Mouse (Mus musculus): Measurements from ENCODE around the gene Man2b2. TPM values are rescaled to one million over a fixed set of nuclear protein-coding genes. Genes with fewer than 3 reads are reported as not detected.

Man2b2 gene
- polyA plus RNA-seq, 1 experiment from 2014 or later, result 13.4 TPM

DNA sequence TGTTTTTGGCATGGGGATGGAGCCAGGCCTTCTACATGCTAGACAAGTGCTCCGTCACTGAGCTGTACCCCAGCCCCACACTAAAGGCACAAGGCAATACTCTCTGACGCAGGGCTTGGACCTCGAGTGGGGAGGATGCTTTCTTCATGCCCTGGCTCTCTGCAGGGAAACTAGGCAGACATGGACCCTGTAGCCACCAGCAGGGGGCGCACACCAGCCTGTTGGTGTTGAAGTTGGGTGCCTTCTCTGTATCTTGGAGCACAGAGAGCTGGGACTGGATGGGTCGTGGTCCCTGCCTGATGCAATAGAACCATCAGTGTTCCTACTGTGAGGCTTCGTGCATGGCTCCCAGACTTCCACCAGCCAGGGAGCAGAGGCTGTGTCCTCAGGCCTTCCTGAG lies 10.3 kb downstream of the Man2b2 start:
- H3K27ac ChIP-seq (ENCODE audit: low read length), result no peak overlapping the region

DNA sequence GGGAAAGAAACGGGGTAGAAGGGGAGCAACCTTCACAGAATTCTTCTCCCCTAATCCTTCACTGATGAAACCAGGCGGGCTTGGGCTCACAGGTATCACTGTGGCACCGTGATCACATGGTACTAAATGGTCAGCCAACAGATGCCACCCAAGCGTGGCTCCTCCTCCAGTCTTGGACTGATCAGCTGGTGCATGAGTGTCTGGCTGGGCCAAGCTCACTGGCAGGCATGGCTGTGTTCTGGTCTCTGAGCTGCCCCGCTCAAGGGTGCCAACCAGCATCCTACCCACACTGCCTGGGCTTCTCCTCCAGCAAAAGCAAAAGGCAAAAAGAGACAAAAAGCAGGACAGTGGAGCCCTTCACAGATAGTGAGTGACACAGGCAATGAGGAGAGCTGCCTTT lies 10.7 kb downstream of the Man2b2 start:
- Histone ChIP-seq H3K4me1 (ENCODE audit: control insufficient read depth, insufficient read depth, low read length) (no peaks in the 10 kb centered on the region), H3K27me3 (ENCODE audit: control insufficient read depth, insufficient read depth, low read length) (no peaks in the 10 kb centered on the region), H3K27ac (ENCODE audit: low read length) (no peak overlapping the region), H3K4me3 (ENCODE audit: low read depth, low read length) (no peak overlapping the region), H3K9me3 (ENCODE audit: control insufficient read depth, low read depth, low read length) (no peaks in the 10 kb centered on the region), H3K4me2 (replicated peaks; ENCODE audit: low read depth, low read length) (no peak overlapping the region), H3K36me3 (ENCODE audit: control insufficient read depth, insufficient read depth, low read length) (no peaks in the 10 kb centered on the region; the same call in 1 of the 2 replicates), H3K9ac (replicated peaks; ENCODE audit: low read depth, low read length) (no peak overlapping the region)
- 91% methylated on average over 5 of the region's 5 CpGs for WGBS
- ATAC-seq (ENCODE audit: insufficient number of reproducible peaks, insufficient read depth, low FRiP score, low read depth), result no peak

More for the DNA sequence above, 10.3 kb downstream of the Man2b2 start:
- no peaks in the 10 kb centered on the region for H3K4me1 ChIP-seq (ENCODE audit: control insufficient read depth, insufficient read depth, low read length)
- no peak overlapping the region for H3K4me3 ChIP-seq (ENCODE audit: low read depth, low read length)
- no peak overlapping the region for H3K9ac ChIP-seq (replicated peaks; ENCODE audit: low read depth, low read length)
- H3K36me3 ChIP-seq (ENCODE audit: control insufficient read depth, insufficient read depth, low read length), result no peaks in the 10 kb centered on the region; the same call in 1 of the 2 replicates
- no peak overlapping the region for H3K4me2 ChIP-seq (replicated peaks; ENCODE audit: low read depth, low read length)
- H3K9me3 ChIP-seq (ENCODE audit: control insufficient read depth, low read depth, low read length), result no peaks in the 10 kb centered on the region
- ATAC-seq (ENCODE audit: insufficient number of reproducible peaks, insufficient read depth, low FRiP score, low read depth), result no peak
- H3K27me3 ChIP-seq (ENCODE audit: control insufficient read depth, insufficient read depth, low read length), result no peaks in the 10 kb centered on the region
- 49% methylated on average over 6 of the region's 6 CpGs for WGBS

DNA sequence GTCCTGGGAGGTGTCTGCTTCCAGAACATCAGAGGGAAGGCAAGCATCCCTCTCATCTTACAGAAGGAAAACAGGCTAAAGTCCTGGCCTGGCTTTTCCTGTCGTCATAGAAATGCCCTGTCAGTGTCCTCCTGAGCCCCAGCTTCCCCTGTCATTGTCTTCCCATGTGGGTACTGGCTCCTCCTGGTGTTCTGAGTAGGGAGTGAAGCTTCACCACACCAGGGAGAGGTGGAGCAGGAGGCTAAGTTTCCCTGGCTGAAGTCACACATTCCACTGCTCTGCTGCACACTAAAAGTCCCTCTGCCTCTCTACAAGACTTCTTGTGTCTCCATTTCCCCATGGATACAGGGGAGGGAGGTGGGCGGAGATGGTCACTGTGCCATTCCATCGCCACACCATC lies 12.7 kb downstream of the Man2b2 start:
- WGBS, result 69% methylated on average over 3 of the region's 3 CpGs

DNA sequence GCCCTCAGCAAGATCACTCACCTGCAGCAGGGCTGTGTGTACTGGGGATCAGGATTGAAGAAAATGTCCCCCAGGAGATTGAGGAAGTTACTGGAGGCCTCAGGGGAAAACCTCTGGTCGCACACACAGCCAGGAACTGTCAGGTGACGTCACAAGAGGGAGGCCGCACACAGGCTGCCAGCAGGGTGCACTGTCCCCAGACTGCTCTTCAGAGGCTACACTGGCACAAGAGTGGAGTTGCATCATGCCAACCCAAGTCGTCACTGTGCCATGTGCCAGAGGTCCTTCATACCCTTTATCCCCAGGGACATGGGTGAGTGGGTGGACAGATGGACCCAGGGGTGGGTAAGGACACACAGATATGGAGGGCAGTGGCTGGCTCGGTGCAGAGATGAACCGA lies 15.9 kb downstream of the Man2b2 start:
- Histone ChIP-seq H3K4me2 (replicated peaks; ENCODE audit: low read depth, low read length) (no peak overlapping the region), H3K4me1 (ENCODE audit: control insufficient read depth, insufficient read depth, low read length) (no peaks in the 10 kb centered on the region), H3K9ac (replicated peaks; ENCODE audit: low read depth, low read length) (no peak overlapping the region), H3K9me3 (ENCODE audit: control insufficient read depth, low read depth, low read length) (no peaks in the 10 kb centered on the region), H3K36me3 (ENCODE audit: control insufficient read depth, insufficient read depth, low read length) (no peaks in the 10 kb centered on the region; the same call in 1 of the 2 replicates), H3K27ac (ENCODE audit: low read length) (no peak overlapping the region), H3K27me3 (ENCODE audit: control insufficient read depth, insufficient read depth, low read length) (no peaks in the 10 kb centered on the region), H3K4me3 (ENCODE audit: low read depth, low read length) (no peak overlapping the region)
- ATAC-seq (ENCODE audit: insufficient number of reproducible peaks, insufficient read depth, low FRiP score, low read depth), result no peak
- 78% methylated on average over 6 of the region's 6 CpGs for WGBS

More for the DNA sequence above, 12.7 kb downstream of the Man2b2 start:
- no peaks in the 10 kb centered on the region for H3K27me3 ChIP-seq (ENCODE audit: control insufficient read depth, insufficient read depth, low read length)
- H3K4me3 ChIP-seq (ENCODE audit: low read depth, low read length), result no peak overlapping the region
- no peaks in the 10 kb centered on the region; the same call in 1 of the 2 replicates for H3K36me3 ChIP-seq (ENCODE audit: control insufficient read depth, insufficient read depth, low read length)
- H3K4me1 ChIP-seq (ENCODE audit: control insufficient read depth, insufficient read depth, low read length), result no peaks in the 10 kb centered on the region
- no peak overlapping the region for H3K9ac ChIP-seq (replicated peaks; ENCODE audit: low read depth, low read length)
- no peak overlapping the region for H3K27ac ChIP-seq (ENCODE audit: low read length)
- ATAC-seq (ENCODE audit: insufficient number of reproducible peaks, insufficient read depth, low FRiP score, low read depth), result no peak
- H3K9me3 ChIP-seq (ENCODE audit: control insufficient read depth, low read depth, low read length), result no peaks in the 10 kb centered on the region
- H3K4me2 ChIP-seq (replicated peaks; ENCODE audit: low read depth, low read length), result no peak overlapping the region

DNA sequence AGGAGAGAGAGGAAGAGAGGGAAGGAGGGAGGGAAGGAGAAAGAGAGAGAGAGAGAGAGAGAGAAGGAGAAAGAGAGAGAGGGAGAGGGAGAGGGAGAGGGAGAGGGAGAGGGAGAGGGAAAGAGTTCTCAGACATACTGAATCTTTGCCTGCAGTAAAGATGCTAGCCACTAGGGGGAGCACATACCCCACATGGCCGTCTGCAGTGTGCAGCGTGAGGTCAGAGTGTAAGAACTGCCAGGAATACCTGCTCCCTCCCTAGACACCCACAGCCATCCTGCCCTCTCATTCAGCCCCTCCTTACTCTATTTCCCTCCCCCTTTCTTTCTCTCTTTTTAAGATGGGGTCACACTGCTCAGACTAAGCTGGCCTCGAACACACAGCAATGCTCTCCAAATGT lies 19.0 kb downstream of the Man2b2 start:
- WGBS, result 28% methylated on average over 3 of the region's 3 CpGs
- Histone ChIP-seq H3K4me1 (ENCODE audit: control insufficient read depth, insufficient read depth, low read length) (no peaks in the 10 kb centered on the region), H3K4me2 (replicated peaks; ENCODE audit: low read depth, low read length) (no peak overlapping the region), H3K27ac (ENCODE audit: low read length) (no peak overlapping the region), H3K36me3 (ENCODE audit: control insufficient read depth, insufficient read depth, low read length) (no peaks in the 10 kb centered on the region; the same call in 1 of the 2 replicates), H3K4me3 (ENCODE audit: low read depth, low read length) (no peak overlapping the region), H3K27me3 (ENCODE audit: control insufficient read depth, insufficient read depth, low read length) (no peaks in the 10 kb centered on the region), H3K9ac (replicated peaks; ENCODE audit: low read depth, low read length) (no peak overlapping the region), H3K9me3 (ENCODE audit: control insufficient read depth, low read depth, low read length) (no peaks in the 10 kb centered on the region)
- no peak for ATAC-seq (ENCODE audit: insufficient number of reproducible peaks, insufficient read depth, low FRiP score, low read depth)

DNA sequence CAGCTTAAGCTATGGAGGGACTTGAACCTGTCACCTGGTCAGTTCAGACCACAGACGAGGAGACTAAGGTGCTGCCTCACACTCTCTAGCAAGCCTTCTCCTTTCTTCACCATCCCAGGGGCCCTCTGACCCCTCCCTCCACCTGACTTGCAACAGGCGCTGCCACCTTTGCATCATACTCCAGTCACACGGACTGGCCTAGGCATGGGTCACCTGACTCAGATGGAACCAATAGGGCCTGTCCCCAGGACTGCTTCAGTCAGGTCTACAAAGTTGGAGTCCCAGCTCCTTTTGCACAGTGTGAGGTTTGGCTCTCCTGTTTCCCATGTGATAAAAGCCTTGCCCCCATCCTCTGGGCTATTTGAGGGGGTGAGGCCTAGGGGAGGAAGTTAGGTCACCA lies 19.8 kb downstream of the Man2b2 start:
- ATAC-seq (ENCODE audit: insufficient number of reproducible peaks, insufficient read depth, low FRiP score, low read depth), result no peak
- Histone ChIP-seq H3K27ac (ENCODE audit: low read length) (no peak overlapping the region), H3K4me2 (replicated peaks; ENCODE audit: low read depth, low read length) (no peak overlapping the region), H3K36me3 (ENCODE audit: control insufficient read depth, insufficient read depth, low read length) (no peaks in the 10 kb centered on the region; the same call in 1 of the 2 replicates), H3K4me1 (ENCODE audit: control insufficient read depth, insufficient read depth, low read length) (no peaks in the 10 kb centered on the region), H3K4me3 (ENCODE audit: low read depth, low read length) (no peak overlapping the region), H3K9ac (replicated peaks; ENCODE audit: low read depth, low read length) (no peak overlapping the region), H3K9me3 (ENCODE audit: control insufficient read depth, low read depth, low read length) (no peaks in the 10 kb centered on the region), H3K27me3 (ENCODE audit: control insufficient read depth, insufficient read depth, low read length) (no peaks in the 10 kb centered on the region)
- WGBS, result 73% methylated on average over 3 of the region's 3 CpGs

DNA sequence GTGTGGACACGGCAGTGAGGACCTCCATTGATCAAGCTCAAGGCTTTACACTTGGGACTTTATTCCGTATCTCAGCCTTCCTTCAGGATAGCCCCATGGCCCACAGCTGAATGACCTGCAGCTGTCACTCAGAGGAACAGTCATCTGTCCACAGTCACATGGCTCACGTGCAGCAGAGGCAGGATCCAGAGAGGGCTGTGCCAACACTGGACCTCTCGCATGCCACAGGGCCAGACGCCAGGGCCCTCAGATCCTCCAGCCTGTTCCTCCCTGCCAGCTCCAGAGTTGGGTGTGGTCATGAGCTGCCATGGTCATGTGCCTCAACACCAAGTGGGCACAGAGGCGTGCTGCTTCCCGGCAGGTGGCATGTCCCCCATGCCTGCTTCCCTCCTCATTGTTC lies 21.3 kb downstream of the Man2b2 start:
- Histone ChIP-seq H3K27me3 (ENCODE audit: control insufficient read depth, insufficient read depth, low read length) (no peaks in the 10 kb centered on the region), H3K9me3 (ENCODE audit: control insufficient read depth, low read depth, low read length) (no peaks in the 10 kb centered on the region), H3K4me2 (replicated peaks; ENCODE audit: low read depth, low read length) (no peak overlapping the region), H3K27ac (ENCODE audit: low read length) (no peak overlapping the region), H3K4me1 (ENCODE audit: control insufficient read depth, insufficient read depth, low read length) (no peaks in the 10 kb centered on the region), H3K9ac (replicated peaks; ENCODE audit: low read depth, low read length) (no peak overlapping the region), H3K36me3 (ENCODE audit: control insufficient read depth, insufficient read depth, low read length) (no peaks in the 10 kb centered on the region), H3K4me3 (ENCODE audit: low read depth, low read length) (no peak overlapping the region)
- 90% methylated on average over 7 of the region's 7 CpGs for WGBS
- no peak for ATAC-seq (ENCODE audit: insufficient number of reproducible peaks, insufficient read depth, low FRiP score, low read depth)

DNA sequence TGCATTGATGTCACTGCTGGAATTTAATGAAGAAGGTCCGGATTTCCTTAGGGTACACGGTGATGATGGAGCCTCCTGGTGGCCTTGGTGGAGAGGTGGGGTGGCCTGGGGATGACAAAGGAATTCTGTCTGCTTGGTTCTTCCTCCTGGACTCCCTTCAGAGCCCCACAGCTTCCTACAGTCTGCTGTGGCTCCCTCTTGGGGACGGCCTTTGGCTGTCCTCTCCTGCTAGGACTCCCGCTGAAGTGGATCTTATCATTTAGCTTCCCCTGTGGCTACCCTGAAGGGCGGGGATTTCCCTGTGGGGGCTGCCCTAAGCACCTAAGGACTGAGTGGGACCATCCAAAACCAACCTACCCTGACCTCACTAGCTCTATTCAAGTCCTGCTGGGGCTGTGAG lies 23.3 kb downstream of the Man2b2 start:
- WGBS, result 20% methylated on average over 5 of the region's 5 CpGs

DNA sequence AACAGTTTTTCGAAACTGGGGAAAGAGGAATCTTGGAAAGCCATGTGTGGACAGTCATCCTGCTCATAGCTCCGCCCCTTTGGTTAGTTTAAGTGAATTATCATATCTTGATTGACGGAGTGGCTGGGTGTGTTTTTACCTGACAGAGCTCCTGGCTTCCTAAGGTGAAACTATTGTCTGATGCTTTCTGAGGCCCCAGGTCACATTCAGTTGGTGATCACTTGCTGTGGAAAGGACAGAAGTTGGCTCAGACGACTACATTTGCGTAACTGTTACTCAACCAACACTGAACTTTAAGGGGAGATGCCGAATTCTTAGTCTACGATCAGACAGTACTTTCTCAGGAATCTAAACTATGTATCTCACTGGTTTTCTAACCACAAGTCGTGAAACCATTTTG lies 33.2 kb downstream of the Man2b2 start:
- Histone ChIP-seq H3K27me3 (ENCODE audit: control insufficient read depth, insufficient read depth, low read length) (no peaks in the 10 kb centered on the region), H3K4me1 (ENCODE audit: control insufficient read depth, insufficient read depth, low read length) (0 out of 2 replicates have a peak, but pooled peaks cover 4% of the 10 kb centered on the region), H3K27ac (ENCODE audit: low read length) (peak overlapping the region; percentile 33; the same call in 1 of the 2 replicates), H3K36me3 (ENCODE audit: control insufficient read depth, insufficient read depth, low read length) (peaks cover 9% of the 10 kb centered on the region), H3K4me2 (replicated peaks; ENCODE audit: low read depth, low read length) (peak overlapping the region; percentile 57), H3K9me3 (ENCODE audit: control insufficient read depth, low read depth, low read length) (no peaks in the 10 kb centered on the region), H3K9ac (replicated peaks; ENCODE audit: low read depth, low read length) (no peak overlapping the region), H3K4me3 (ENCODE audit: low read depth, low read length) (peak overlapping the region; percentile 65; the same call in 1 of the 2 replicates)
- ATAC-seq (ENCODE audit: insufficient number of reproducible peaks, insufficient read depth, low FRiP score, low read depth), result no peak
- WGBS, result 50% methylated on average over 8 of the region's 8 CpGs

More for the DNA sequence above, 23.3 kb downstream of the Man2b2 start:
- H3K4me3 ChIP-seq (ENCODE audit: low read depth, low read length), result no peak overlapping the region
- H3K36me3 ChIP-seq (ENCODE audit: control insufficient read depth, insufficient read depth, low read length), result no peaks in the 10 kb centered on the region
- no peak overlapping the region for H3K9ac ChIP-seq (replicated peaks; ENCODE audit: low read depth, low read length)
- H3K4me2 ChIP-seq (replicated peaks; ENCODE audit: low read depth, low read length), result no peak overlapping the region
- H3K27ac ChIP-seq (ENCODE audit: low read length), result no peak overlapping the region
- no peaks in the 10 kb centered on the region for H3K9me3 ChIP-seq (ENCODE audit: control insufficient read depth, low read depth, low read length)
- no peaks in the 10 kb centered on the region for H3K4me1 ChIP-seq (ENCODE audit: control insufficient read depth, insufficient read depth, low read length)
- no peaks in the 10 kb centered on the region for H3K27me3 ChIP-seq (ENCODE audit: control insufficient read depth, insufficient read depth, low read length)
- ATAC-seq (ENCODE audit: insufficient number of reproducible peaks, insufficient read depth, low FRiP score, low read depth), result no peak
